Mouse (Mus musculus) CH12.LX (cell line): Measurements from ENCODE around the gene Mdk. TPM values are rescaled to one million over a fixed set of nuclear protein-coding genes. Genes with fewer than 3 reads are reported as not detected.

ENCODE experiments used
- DNase-seq: peaks from one replicate; pipeline ENCODE4 v3.0.0-alpha.2; 2013; ENCODE audit errors: extremely low read depth
- H3K27ac ChIP-seq: 2 replicates; pipeline ENCODE4 v1.5.1; 2012; ENCODE audit warnings: low read depth, mild to moderate bottlenecking, control low read depth, moderate library complexity; ENCODE audit not compliant: insufficient read depth
- H3K27me3 ChIP-seq: replicated peaks from 2 replicates; pipeline ENCODE3; 2012; ENCODE audit warnings: inconsistent platforms
- H3K36me3 ChIP-seq, 2 experiments: replicated peaks in 1 of 2; 2 replicates each; pipeline versions ENCODE3 to v1.6.1; 2012; ENCODE audit warnings: inconsistent platforms in 1 of 2, low read length in 1 of 2, mild to moderate bottlenecking in 1 of 2, mixed read lengths in 1 of 2, moderate library complexity in 1 of 2; ENCODE audit not compliant: control insufficient read depth in 1 of 2, insufficient read depth in 1 of 2
- H3K4me1 ChIP-seq, 2 experiments: 2 replicates each; pipeline ENCODE4 v1.6.1; 2012; ENCODE audit warnings: inconsistent platforms in 1 of 2, moderate library complexity in 1 of 2; ENCODE audit not compliant: insufficient read depth in 2 of 2, control insufficient read depth in 1 of 2
- H3K4me2 ChIP-seq: 2 replicates; pipeline ENCODE4 v1.6.1; 2012; ENCODE audit warnings: low read depth, mild to moderate bottlenecking, control low read depth; ENCODE audit not compliant: poor library complexity, insufficient read depth, severe bottlenecking
- H3K4me3 ChIP-seq, 3 experiments: fragments of 150-350 bp in 1 of 3; sonication (generic) in 1 of 3; replicated peaks in 1 of 3; 2 replicates each; pipeline versions ENCODE3 to v1.5.1; 2011 to 2012; ENCODE audit warnings: low read depth in 2 of 3, low read length in 2 of 3, mild to moderate bottlenecking in 2 of 3, moderate library complexity in 2 of 3, control low read depth in 1 of 3, improper control_type of control experiment in 1 of 3, inconsistent platforms in 1 of 3, mixed read lengths in 1 of 3; ENCODE audit not compliant: poor library complexity in 1 of 3
- H3K79me2 ChIP-seq: replicated peaks from 2 replicates; pipeline ENCODE4 v1.6.1; 2012; ENCODE audit warnings: mild to moderate bottlenecking, moderate library complexity; ENCODE audit not compliant: control insufficient read depth, poor library complexity, insufficient read depth, severe bottlenecking; ENCODE audit errors: extremely low read depth
- H3K9ac ChIP-seq: 2 replicates; pipeline ENCODE4 v1.6.1; 2012; ENCODE audit warnings: low read depth, mild to moderate bottlenecking, control low read depth, moderate library complexity; ENCODE audit not compliant: insufficient read depth
- H3K9me3 ChIP-seq: replicated peaks from 2 replicates; pipeline ENCODE3; 2012; ENCODE audit warnings: low read length, inconsistent platforms, mixed read lengths
- BHLHE40 ChIP-seq: IDR thresholded peaks from 2 replicates; pipeline ENCODE4 v1.6.1; 2011; ENCODE audit warnings: mild to moderate bottlenecking, low read depth, low read length, improper control_type of control experiment
- E2F4 ChIP-seq: IDR thresholded peaks from 2 replicates; pipeline ENCODE4 v1.6.1; 2011; ENCODE audit warnings: low read depth, low read length, improper control_type of control experiment; ENCODE audit not compliant: insufficient replicate concordance
- ELF1 ChIP-seq: IDR thresholded peaks from 2 replicates; pipeline ENCODE4 v1.6.1; 2014; ENCODE audit warnings: low read depth, mild to moderate bottlenecking, inconsistent platforms, low read length, improper control_type of control experiment
- EP300 ChIP-seq: IDR thresholded peaks from 2 replicates; pipeline ENCODE4 v1.6.1; 2011; ENCODE audit warnings: low read length, improper control_type of control experiment
- ETS1 ChIP-seq: conservative IDR thresholded peaks from 2 replicates; pipeline ENCODE4 v1.6.1; 2012; ENCODE audit warnings: low read depth, mild to moderate bottlenecking, inconsistent platforms, low read length, improper control_type of control experiment, moderate library complexity
- GABPA ChIP-seq: IDR thresholded peaks from 2 replicates; pipeline ENCODE4 v1.6.1; 2012; ENCODE audit warnings: low read depth, low read length, improper control_type of control experiment, inconsistent platforms; ENCODE audit not compliant: insufficient replicate concordance
- HCFC1 ChIP-seq: IDR thresholded peaks from 2 replicates; pipeline ENCODE4 v1.6.1; 2012; ENCODE audit warnings: low read depth, mild to moderate bottlenecking, inconsistent platforms, low read length, improper control_type of control experiment
- MAFK ChIP-seq: IDR thresholded peaks from 2 replicates; pipeline ENCODE4 v1.6.1; 2011; ENCODE audit warnings: low read length, improper control_type of control experiment; ENCODE audit not compliant: insufficient replicate concordance
- MAX ChIP-seq: IDR thresholded peaks from 2 replicates; pipeline ENCODE4 v1.6.1; 2011; ENCODE audit warnings: low read length, improper control_type of control experiment
- MYC ChIP-seq: IDR thresholded peaks from 2 replicates; pipeline ENCODE4 v1.6.1; 2011; ENCODE audit warnings: low read depth, mild to moderate bottlenecking, improper control_type of control experiment, low read length
- NELFE ChIP-seq: IDR thresholded peaks from 2 replicates; pipeline ENCODE4 v1.6.1; 2011; ENCODE audit warnings: low read depth, low read length, improper control_type of control experiment
- PAX5 ChIP-seq: IDR thresholded peaks from 2 replicates; pipeline ENCODE4 v1.6.1; 2012; ENCODE audit warnings: low read length, inconsistent platforms, mixed read lengths
- TCF12 ChIP-seq: IDR thresholded peaks from 2 replicates; pipeline ENCODE4 v1.6.1; 2014; ENCODE audit warnings: low read depth, mild to moderate bottlenecking, inconsistent platforms, low read length, improper control_type of control experiment
- UBTF ChIP-seq: IDR thresholded peaks from 2 replicates; pipeline ENCODE4 v1.6.1; 2012; ENCODE audit warnings: low read depth, mild to moderate bottlenecking, inconsistent platforms, low read length, improper control_type of control experiment, moderate library complexity
- USF1 ChIP-seq: IDR thresholded peaks from 2 replicates; pipeline ENCODE4 v1.6.1; 2014; ENCODE audit warnings: low read depth, mild to moderate bottlenecking, inconsistent platforms, low read length, improper control_type of control experiment
- USF2 ChIP-seq: conservative IDR thresholded peaks from 2 replicates; pipeline ENCODE4 v1.6.1; 2011; ENCODE audit warnings: low read depth, low read length, improper control_type of control experiment
- ZNF384 ChIP-seq: IDR thresholded peaks from 2 replicates; pipeline ENCODE4 v1.6.1; 2012; ENCODE audit warnings: low read depth, low read length, improper control_type of control experiment, inconsistent platforms
- dilution Hi-C: fragments of 300-500 bp; cut with MboI; formaldehyde crosslinking; loops from 2 replicates; pipeline ENCODE4 v1.14.3; 2020; ENCODE audit warnings: low sequenced_read_pairs; ENCODE audit not compliant: extremely low pct_unique_long_range_greater_than_20kb, extremely low pct_ligation_motif_present
- in situ Hi-C: fragments of 300-500 bp; cut with MboI; formaldehyde crosslinking; loops from 3 replicates; pipeline ENCODE4 v1.14.3; 2019; ENCODE audit warnings: low sequenced_read_pairs, low pct_ligation_motif_present, low pct_unique_long_range_greater_than_20kb, mixed read lengths
- polyA plus RNA-seq: library from polyadenylated mRNA; unstranded; fragments of >175 nt; gene quantifications from 2 replicates; pipeline ENCODE4 v1.2.1, GENCODE M21; 2012; ENCODE audit warnings: low read depth; ENCODE audit not compliant: insufficient read length
- total RNA-seq, 2 experiments: library from RNA; depleted of rRNA; stranded (reverse); fragments of 300-350 nt in 1 of 2; fragments of >200 nt in 1 of 2; gene quantifications; 2 replicates each; pipeline ENCODE4 v1.2.3; 2012 to 2014

The Mdk gene
- total and polyA plus RNA-seq, 3 experiments = 0.25 to 2.4 (median 0.34) TPM

DNA sequence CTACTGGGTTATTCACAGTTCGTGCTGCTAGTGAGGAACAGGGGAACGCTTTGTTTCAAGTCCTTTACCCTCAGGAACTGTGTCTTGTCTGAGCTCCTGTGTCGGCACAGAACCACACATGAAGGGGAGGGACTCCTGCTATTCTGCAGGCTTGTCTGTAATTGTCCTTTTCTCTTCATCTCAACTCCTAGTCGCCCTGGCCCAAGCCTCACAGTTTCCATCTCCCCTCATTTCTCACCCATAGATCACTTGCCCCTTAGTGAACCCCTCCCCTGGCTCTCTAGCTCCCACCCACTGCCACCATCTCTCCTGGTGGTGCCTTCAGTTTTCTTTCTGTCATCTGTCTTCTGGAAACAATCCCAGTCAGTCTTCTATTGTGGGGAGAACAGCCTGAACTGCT is 48.1 kb upstream of the Mdk start:
- in situ Hi-C loops = no loop called here
- Histone ChIP-seq H3K27ac (no peak overlapping the region), H3K79me2 (no peaks in the 10 kb centered on the region), H3K36me3 (peaks cover 0 to 7% of the 10 kb centered on the region in 2 experiments), H3K4me1 (peaks cover 6 to 16% of the 10 kb centered on the region in 2 experiments), H3K4me3 (no peak overlapping the region), H3K4me2 (no peak overlapping the region), H3K9me3 (no peaks in the 10 kb centered on the region), H3K27me3 (peaks cover 11% of the 10 kb centered on the region), H3K9ac (no peak overlapping the region)
- DNase-seq = no peak
- dilution Hi-C loops = no loop called here
- TF ChIP-seq ETS1 = no peak
- no peak for TF ChIP-seq ELF1
- TF ChIP-seq MYC = no peak
- no peak for TF ChIP-seq TCF12

DNA sequence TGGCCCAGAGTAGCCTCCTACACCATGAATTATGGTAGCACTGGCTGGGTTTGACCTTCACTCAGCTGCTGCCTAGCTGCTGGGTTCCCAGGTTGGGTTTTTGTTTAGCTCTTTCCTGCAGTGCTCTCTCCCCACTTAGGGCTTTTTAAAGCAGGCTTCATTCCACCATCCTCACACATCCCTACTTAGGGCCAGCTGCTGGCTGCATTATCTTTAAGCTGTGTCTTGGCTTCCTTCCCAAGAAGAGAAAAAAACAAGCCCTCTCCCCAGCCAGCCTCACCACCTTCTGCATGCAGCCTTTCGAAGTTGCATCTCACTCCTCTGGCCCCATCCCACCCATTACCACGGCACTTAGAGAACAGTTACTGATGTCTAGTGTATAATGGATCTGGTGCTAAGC is 46.5 kb upstream of the Mdk start:
- dilution Hi-C loops = no loop called here
- H3K27ac ChIP-seq = no peak overlapping the region
- peaks cover 0 to 7% of the 10 kb centered on the region in 2 experiments for H3K36me3 ChIP-seq
- H3K79me2 ChIP-seq = no peaks in the 10 kb centered on the region
- DNase-seq = no peak
- no peak overlapping the region for H3K4me3 ChIP-seq
- TF ChIP-seq NELFE (no peak), USF2 (no peak), ELF1 (no peak), UBTF (no peak), ETS1 (no peak), GABPA (no peak), MAX (no peak), HCFC1 (no peak), BHLHE40 (no peak), E2F4 (no peak), PAX5 (no peak), EP300 (no peak), MAFK (no peak), ZNF384 (no peak), USF1 (no peak)
- H3K9me3 ChIP-seq = no peaks in the 10 kb centered on the region
- in situ Hi-C loops = no loop called here
- H3K9ac ChIP-seq = no peak overlapping the region
- H3K4me1 ChIP-seq = peaks cover 6% of the 10 kb centered on the region in 2 experiments
- no peak overlapping the region for H3K4me2 ChIP-seq
- peaks cover 16% of the 10 kb centered on the region for H3K27me3 ChIP-seq
